Mouse (Mus musculus): Measurements from ENCODE around the gene Zfhx3. TPM values are rescaled to one million over a fixed set of nuclear protein-coding genes. Genes with fewer than 3 reads are reported as not detected.
A peak's percentile ranks its signal among the peaks of the same experiment; 100 is the strongest.

Zfhx3 gene
- total RNA-seq, 2 experiments from 2014 or later, result 4.3 to 4.4 TPM

DNA sequence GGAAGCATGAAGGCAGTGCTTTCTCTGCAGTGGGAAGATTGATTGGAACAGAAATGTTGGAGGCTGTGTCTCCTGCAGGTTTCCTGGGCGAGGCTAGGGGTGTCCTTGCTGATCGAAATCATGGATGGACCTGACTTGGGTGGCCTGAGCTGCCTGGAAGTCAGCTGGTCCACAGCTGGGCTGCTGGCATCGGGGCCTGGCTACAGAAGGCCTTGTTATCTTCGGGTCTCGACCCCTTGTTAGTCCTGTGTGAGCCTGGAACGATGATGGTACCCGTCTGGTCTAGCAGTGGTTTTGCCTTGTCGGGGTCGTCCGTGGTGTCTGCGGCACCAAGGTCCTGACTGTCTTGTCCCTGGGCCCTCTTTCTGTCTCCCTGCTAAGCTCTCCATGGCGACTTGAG, 870.9 kb downstream of the Zfhx3 start:
- no peak for DNase-seq

DNA sequence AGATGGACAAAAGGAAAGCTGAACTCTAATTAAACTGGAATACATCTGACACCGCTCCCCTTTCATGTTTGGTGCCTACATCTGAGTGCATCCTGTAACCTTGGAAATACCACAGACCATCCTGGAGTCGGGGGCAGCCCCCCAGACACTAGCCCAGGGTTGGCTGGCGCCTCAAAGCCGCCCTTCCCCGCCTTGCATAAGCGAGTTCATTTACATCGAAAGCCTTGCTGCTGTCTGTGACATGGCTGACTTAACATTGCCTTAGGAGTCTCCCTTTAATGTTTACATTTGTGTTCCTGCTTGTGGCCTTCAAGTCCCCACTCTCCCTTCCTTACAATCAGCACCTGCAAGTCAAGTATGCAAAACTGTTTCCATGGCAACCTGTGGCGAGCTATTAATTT, 876.8 kb downstream of the Zfhx3 start:
- DNase-seq, result no peak

DNA sequence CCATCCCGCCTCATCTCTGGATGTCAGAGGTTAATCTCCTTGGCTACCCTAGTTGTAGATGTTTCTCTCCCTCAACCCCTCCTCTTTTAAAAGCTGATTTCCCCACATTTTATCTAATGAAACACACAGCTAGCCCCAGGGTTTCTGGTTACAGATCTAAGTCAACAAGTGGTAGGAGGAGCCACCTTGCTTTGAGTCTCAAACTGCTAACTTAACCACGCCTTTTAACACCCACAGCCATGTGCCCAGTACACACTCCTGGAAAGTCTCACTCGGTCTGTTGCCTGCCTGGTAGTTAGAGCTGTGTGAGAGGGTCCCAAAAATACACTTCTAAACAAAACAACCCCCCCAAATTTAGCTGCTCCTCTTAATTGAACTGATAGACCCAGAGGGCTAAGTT, 877.4 kb downstream of the Zfhx3 start:
- no peak for DNase-seq

DNA sequence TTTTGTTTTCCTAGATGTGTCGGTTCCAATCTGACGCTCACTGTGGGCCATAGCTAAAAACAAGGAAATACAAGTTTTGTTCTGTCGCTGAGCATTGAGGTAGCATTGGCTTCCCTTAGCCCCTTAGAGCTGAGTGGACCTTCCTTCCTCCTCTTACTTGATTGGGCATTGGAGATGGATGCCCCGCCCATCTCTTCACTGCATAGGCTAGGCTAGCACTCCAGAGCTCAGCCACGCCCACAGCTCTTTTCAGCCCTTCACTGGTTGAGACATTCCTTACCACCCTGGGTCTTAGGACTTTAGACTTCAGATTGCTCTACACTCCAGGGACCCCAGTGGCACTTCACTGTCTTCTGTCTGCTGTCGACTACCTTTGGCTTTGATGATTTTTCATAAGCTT, 878.2 kb downstream of the Zfhx3 start:
- DNase-seq, result no peak

DNA sequence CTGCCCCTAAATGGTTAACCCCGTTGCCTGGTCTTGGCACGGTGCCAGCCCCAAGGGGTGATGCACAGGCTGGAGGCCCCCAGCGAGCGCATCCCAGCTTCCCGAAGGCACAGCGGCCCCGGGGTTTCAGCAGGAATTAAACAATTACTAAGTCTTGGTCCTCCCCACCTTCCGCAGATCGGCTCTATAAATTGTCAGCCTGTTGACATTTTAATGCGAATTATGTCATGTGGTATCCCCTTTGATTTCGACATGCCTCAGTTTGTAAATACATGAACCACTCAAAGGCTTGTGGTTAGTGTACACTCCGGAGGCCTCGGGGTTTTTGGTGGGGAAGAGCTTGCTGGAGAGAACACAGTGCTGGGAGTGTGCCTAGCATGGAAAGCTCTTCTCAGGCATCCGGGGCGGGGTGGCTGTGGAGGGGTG, 880.4 kb downstream of the Zfhx3 start:
- no peak for DNase-seq

DNA sequence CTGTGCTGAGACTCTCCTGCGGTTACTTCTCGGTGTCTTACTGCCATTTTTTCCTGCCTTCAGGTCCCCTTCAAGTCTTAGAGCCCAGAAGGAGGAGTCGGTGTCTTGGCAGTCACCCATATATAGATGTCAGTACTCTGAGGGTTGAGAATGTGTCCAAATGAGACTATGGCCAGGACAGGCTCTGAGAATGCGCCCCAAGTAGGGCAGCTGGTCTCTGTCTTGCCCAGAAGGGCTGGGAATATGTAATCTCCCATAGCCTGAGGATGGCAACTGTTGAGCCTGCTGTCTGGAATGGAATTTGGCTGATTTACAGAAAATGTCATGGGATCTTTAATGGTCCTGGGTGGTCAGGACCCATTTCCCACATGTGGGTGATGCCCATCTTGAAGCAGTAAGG, 881.6 kb downstream of the Zfhx3 start:
- no peak for DNase-seq

DNA sequence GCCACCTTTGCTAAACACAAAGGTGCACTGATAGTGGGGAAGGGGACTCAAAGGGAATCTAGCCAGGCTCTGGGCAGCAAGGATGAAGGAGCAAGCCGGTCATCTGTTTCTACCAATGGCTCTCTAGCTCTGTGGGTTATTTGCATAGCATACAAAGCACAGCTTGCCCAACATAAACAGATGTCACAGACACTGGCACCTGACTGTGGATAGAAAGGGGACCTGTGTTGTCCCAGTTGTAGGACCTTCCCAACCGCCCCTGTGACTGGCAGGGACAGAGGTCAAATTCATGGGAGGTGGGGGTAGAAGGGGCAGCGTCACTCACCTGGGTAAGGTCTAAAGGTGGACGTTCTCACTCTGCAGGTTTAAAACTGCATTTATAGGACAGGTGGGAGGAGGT, 884.0 kb downstream of the Zfhx3 start:
- DNase-seq, result no peak

DNA sequence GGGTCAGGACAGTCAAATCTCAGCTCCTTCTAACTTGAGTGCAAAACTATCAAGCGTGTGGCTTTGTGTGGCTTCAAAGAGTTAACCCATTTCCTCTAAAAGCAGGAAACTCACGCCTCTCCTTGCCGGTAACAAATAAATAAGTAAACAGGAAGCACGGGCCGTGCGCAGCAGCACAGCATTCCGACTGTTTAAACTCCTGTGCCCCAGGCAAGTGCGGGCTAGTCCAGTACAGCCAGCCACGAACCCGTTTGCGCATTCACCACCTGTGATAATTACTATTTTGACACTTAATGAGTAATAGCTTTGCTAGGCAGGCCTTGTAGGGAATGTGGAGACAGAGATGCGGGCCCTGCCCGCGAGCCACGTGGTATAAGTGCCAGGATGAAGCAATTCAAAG, 885.0 kb downstream of the Zfhx3 start:
- DNase-seq, result no peak

DNA sequence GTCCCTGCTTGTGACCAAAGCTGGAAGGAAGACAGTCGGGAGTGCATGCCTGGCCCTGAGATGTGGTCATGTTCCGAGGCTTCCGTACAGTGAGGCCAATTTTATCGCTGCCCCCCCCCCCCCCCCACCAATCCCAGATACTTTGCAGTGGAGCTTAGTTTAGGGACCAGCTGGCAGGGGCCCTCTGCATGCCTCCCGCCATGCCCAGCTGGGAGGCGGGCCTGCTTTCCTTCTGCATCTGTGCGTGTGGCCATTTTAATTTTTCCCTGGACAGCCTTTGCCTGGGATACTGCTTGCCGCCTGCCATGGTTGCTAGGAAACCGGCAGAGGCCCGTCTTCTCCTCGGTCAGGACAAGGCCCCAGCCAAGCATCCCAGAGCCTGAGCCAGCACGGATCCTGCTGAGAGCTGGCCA, 886.9 kb downstream of the Zfhx3 start:
- peak; percentile 28 to 55 for DNase-seq

DNA sequence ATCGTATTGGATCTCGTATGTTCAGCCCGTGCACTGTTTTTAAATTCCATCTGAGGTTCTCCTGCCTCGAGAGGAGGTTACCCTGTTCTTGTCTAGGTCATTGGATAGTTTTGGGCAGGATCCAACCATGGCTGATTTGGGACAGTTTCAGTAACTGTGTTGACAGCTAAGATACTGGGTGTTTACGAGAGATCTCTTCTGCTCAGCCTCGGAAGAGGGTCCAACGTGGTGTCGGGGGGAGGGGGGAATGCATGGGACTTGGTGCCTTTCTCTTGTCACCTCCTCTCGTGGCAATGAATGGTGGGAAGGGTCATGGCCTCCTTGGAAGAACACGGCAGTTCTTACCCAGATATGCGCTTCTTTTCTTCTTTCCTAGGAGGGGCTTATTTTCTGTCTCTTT, 892.7 kb downstream of the Zfhx3 start:
- DNase-seq, result no peak

DNA sequence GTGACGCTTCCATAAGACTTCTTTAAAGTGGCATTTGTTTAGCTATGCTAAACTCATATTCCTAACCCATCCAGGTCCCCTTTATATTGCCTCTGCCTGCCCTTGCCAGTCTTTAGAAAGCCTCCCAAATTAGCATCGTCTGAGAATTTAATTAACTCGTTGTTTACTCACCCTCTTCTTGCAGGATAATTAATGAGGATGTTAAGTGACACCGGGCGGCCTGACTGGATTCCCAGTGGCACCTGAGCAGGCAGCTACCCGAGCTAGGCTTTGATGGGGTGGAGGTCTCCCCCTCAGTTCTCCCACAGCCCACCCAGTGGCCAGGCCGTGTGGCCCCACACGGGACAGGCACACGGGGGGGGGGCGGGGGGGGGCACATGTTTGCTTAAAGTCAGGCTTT, 895.3 kb downstream of the Zfhx3 start:
- no peak for DNase-seq

DNA sequence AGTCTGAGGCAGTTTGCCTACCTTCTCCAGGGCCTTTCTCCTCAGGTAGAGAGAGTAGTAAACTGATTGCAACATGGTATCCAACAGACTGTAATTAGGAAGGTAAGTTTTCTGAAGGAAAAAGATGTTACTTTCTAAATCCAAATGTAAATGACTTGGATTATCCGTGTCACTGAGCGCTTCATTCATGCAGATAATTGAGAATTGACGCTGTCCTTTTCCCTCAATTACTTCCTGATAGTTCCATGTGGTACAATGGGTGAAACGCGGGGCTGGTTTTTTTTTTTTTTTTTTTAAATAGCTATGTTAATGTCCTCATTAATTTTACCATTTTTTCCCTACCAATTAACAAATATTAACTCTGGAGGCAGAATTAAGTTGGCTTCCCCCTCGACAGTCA, 896.3 kb downstream of the Zfhx3 start:
- DNase-seq, result no peak

DNA sequence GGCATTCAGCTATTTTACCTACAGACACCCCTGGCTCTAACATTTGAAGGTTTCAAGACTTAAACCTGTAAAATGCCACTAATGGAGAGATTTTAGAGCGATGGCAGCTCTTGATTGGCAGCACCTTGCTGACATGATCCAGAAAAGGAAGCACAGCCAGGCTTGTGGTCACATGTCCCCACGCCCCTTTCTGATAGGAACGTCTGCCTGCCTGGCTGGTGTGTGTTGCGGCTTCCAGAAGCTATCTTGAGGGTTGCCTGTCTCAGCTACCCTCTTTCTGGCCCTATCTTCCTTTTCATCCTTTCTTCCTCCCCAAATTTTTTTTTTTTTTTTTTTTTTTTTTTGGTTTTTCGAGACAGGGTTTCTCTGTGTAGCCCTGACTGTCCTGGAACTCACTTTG, 899.9 kb downstream of the Zfhx3 start:
- DNase-seq, result no peak

DNA sequence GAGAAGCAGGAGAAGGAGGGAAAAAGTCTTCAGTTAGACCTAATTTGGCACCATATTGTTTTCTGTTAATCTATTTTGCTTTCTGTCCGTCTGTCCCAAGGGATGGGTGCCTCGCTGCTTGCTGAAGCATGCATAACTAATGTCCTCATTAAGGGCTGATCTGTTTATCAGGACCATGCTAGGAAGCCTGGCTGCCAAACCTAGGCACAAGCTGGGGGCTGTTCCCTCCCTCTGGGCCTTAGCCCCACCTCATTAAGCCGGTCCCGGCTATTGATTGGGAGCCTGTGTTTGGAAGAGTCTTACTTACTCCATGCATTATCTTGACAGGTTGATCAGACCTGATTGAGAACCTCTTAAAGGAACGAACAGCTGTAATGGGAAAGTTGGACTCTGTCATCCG, 903.7 kb downstream of the Zfhx3 start:
- no peak for DNase-seq

DNA sequence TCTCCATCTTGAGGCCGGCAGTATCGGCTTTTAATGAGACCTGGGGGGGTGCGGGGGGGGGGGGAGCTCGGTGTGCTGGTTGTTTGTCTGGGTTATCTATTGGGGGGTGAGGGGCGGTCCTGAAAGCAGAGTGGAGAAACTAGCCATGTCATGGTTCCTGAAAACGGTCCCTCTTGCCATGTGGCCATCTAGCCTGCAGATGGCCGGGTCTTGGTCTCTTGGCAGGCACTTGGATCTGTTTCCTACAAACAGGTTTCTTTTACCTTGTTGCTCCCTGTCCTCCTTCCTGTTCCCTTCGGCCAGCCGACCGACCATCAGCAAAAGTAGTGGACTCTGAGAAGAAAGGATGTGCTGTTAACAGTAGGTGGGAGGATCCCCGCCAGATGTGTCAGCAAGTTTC, 904.4 kb downstream of the Zfhx3 start:
- DNase-seq, result no peak

DNA sequence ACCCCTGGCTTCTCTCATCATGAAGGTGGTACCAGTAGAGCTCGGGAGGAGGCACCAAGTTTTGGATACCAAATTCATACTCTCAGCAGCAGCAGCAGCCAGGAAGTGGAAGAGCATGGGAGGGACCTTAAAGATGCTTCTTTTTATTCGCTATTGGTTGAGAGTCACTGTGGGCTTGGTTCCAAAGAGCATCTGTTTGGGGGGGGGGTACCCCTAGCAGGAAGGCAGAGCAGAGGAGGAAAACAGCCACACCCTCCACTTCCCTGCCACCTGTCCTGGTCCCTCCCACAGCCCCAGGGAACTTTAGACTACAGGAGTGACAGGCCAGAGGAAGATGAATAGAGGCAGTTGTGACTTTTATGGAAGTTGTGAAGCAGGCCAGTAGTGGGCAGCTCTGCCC, 904.9 kb downstream of the Zfhx3 start:
- no peak for DNase-seq

DNA sequence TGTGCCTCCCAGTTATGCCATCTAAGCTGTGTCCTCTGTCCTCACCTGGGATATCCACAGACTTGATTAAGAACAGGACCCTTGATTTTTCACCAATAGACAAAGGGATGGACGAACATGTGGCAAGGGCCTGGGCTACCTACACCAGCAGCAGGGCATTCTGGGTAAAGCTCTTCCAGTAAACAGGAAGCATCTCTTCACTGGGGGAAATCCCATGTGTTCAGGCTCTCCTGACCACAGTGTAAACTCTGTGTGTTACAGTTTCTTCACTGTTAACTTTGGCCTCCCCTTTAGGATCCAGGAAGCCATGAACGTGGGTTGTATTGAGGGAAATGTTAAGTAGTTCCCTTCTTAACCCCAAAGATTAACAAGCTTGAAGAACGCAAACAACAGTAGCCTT, 906.0 kb downstream of the Zfhx3 start:
- no peak for DNase-seq

DNA sequence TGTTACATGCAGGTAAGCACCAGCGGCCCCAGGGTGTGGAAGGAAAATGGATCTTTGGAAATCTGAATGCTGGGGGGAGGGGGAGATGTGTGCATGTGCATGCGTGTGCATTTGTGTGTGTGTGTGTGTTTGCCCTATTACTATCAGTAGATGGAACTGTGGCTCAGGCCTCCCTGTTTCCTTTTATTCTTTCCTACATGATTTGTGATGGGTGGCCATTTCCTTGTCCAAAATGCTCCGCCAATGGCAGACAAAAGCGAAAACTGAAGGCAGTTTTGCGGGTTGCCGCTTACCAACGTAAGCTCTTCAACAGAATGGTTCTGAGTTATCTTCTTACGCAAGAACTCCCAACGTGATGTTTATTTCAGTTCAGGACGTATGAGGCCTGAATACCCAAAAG, 910.6 kb downstream of the Zfhx3 start:
- DNase-seq, result no peak

DNA sequence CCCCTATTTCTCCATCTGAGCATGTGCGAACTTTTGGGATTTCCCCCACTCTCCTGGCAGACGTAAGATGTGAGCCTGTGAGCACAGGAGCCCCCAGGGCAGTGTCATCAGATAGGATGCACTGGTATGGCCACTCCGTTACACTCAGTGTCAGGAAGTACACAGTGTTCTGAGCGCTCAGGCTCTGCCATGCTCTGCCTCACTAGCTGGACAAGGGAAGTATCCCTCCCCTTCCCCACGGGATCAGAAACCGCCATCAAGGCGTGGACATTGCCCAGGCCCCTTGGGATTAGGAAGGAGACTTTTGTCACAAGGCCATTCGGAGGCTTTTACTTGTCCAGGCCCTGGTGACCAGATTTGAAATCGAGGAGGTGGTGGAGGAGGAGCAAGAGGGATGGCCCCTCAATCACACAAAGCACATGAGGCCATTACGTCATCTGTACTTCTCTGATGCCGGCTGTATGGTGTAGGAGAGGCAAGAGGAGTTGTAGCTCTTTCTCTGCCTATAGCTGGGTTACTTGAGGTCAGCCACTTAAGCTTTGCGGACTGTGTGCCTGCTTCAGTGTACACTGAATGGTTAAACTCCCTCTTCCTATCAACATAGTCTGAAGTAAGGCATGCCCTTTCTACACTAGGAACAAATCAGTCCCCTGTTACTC, 912.1 kb downstream of the Zfhx3 start:
- DNase-seq, result no peak

DNA sequence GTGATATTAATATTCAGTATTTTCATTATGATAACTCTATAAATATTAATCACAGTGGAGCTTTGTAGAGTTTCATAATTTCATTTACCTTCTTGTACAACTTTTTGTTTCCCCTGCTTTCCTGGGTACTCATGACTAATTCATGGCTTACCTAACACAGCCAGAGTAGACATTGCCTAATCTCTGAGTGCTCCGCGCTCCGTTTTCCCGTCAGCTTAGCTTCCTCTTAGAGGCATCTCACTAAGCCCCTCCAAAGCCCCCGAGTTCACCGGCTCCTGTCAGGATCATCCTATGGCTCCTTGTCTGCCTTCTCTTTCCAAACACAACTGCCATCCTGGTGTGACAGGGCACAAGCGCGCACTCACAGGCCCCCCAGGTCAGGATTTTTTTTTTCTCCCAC, 916.6 kb downstream of the Zfhx3 start:
- no peak for DNase-seq

DNA sequence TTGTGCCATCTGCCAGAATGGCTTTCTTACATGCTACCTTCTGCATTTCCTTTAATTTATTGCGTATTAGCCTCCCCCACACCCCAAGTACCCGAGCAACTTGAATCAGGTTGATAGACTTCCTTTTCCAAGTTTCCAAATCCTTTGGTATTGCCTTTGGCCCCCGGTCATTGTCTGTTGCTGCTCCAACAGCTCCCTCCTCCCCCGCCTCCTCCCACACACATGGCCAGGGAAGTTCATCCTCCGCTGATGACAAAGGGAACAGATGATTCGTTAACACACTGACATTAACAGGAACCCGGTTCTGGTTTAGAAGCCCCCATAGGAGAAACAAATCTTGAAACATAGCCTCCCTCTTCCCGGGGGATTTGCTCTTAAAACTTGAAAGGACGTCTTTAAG, 917.5 kb downstream of the Zfhx3 start:
- no peak for DNase-seq

DNA sequence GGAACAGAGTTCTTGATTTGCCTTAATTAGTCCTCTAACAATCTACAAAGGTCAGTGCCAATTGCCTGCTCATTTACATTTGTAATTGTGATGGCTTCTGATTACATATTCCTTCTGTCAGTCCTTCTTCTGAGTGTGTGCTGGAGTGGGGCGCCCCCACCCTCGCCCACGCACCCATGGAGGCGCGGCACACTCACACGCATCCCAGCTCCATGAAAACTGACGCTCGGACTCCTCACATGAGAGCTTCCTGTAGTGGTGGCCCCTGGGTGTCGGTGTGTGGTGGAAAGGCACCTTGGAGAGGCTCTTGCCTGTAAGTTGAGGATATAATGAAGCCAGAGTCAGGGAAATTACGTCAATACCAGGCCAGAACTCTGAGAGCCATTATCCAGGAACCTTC, 921.0 kb downstream of the Zfhx3 start:
- no peak for DNase-seq

DNA sequence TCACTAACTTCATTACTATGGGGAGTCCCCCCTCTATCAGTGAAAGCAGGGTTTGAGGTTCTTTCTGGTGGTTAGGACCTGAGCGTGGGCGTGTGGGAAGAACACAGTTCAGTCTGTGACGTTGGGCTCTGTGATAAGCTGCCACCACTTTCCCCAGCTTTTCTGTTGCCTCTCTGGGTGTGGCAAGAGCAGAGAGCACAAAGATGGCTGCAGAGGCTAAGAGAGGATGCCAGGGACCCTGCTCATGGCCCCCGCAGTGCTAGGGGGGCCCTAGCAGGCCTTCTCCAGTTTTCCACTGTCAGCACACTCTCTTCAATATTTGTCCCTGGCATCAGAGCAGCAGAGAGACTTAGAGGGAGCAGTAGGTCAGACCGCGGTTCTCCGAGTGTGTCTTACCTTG, 924.0 kb downstream of the Zfhx3 start:
- DNase-seq, result no peak

DNA sequence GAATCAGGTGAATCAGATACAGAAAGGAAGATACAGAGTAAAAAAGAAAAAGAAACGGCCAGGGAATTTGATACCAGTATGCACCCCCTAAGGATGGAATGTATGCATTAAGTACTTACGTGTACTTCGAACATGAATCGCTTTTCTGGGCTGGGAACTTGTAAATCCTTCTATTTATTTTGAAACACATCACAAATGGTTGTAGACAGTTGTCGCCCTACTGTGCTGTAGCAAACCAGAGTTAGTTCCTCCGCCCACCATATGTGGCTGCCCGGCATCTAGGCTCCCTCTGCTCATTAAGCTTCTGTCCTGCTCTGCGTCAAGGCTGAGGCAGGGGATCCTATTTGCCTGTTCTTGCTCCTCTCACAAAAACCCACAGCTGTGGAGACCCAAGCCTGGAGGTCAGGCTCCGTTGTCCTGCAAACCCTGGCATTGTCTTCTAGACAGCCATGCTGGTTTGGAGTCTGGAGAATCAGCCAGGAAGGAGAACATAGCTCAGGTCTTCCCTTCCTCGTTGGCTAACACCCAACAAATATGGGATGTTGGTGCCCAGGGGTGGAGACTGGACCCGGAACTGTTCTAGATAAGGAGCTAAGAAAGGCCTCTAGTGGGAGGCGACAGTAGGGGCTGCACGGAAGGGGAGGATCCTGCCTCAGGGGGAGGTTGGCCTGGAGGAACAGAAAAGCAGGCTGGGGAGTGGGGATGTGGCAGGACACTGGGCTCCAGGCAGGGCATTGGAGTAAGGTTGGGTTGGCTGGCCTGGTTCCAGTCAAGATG, 925.2 kb downstream of the Zfhx3 start:
- DNase-seq, result no peak

Data from layer of hippocampus, postnatal 36 days (tissue).